ENCODE assay signal across 18 mouse cellular contexts in genomic region chr4:69596992-69597541, GRCm38 (mm10).
A peak's percentile ranks its signal among the peaks of the same experiment; 100 is the strongest.
DNase-seq lines count a peak whose midpoint lies in the region; ATAC-seq and TF ChIP-seq lines count a peak whose summit lies in the region.
"Had no signal": no experiment of that assay in that cellular context is flagged by ENCODE, and none has a peak within 500 bp of the region (broad histone marks: within the 10 kb centered on the region; RNA-seq: fewer than 3 reads in every experiment).

No protein-coding gene starts in this region.

- peak; percentile 35; the same call in 1 of the 2 replicates for ATAC-seq in neural tube, embryonic 11.5 days (ENCODE audit: insufficient read depth, low FRiP score, low TSS enrichment)
- ATAC-seq in neural tube, embryonic 15.5 days (ENCODE audit: low FRiP score): no peak; the same call in 1 of the 2 replicates
- peak; percentile 54 for ATAC-seq in forebrain, embryonic 16.5 days
- peak; percentile 43; the same call in 1 of the 2 replicates for ATAC-seq in hindbrain, postnatal 0 days
- no peak for ATAC-seq in liver, postnatal 0 days
- no peak for ATAC-seq in megakaryocyte, adult 5-6 weeks (ENCODE audit: poor library complexity, severe bottlenecking)

- no peak overlapping the region for H3K4me2 ChIP-seq in neural tube, embryonic 11.5 days (ENCODE audit: low read depth)
- H3K4me2 ChIP-seq in neural tube, embryonic 15.5 days: no peak overlapping the region
- H3K4me2 ChIP-seq in forebrain, embryonic 16.5 days (ENCODE audit: low read length): no peak overlapping the region
- H3K4me2 ChIP-seq in hindbrain, postnatal 0 days (ENCODE audit: low read depth, low read length): no peak overlapping the region
- no peak overlapping the region for H3K4me2 ChIP-seq in liver, postnatal 0 days (ENCODE audit: low read depth, low read length)
- H3K4me2 ChIP-seq: limb, embryonic 15.5 days had no signal

- no peak overlapping the region for H3K4me3 ChIP-seq in neural tube, embryonic 11.5 days (ENCODE audit: low read depth, low read length)
- H3K4me3 ChIP-seq in neural tube, embryonic 15.5 days (replicated peaks): no peak overlapping the region
- H3K4me3 ChIP-seq in forebrain, embryonic 16.5 days (replicated peaks; ENCODE audit: low read length): no peak overlapping the region
- H3K4me3 ChIP-seq in hindbrain, postnatal 0 days (ENCODE audit: low read length): no peak overlapping the region
- no peak overlapping the region for H3K4me3 ChIP-seq in liver, postnatal 0 days (ENCODE audit: low read depth, low read length)
- H3K4me3 ChIP-seq: erythroblast, embryonic 14.5 days; gastrocnemius, adult 2 months; heart, adult 2 months; layer of hippocampus, adult 2 months; limb, embryonic 15.5 days had no signal

- no peaks in the 10 kb centered on the region for H3K27me3 ChIP-seq in neural tube, embryonic 11.5 days (ENCODE audit: control insufficient read depth, insufficient read depth, low read length)
- no peaks in the 10 kb centered on the region for H3K27me3 ChIP-seq in neural tube, embryonic 15.5 days (replicated peaks)
- H3K27me3 ChIP-seq in forebrain, embryonic 16.5 days (replicated peaks; ENCODE audit: control insufficient read depth, insufficient read depth, low read length): no peaks in the 10 kb centered on the region
- H3K27me3 ChIP-seq in hindbrain, postnatal 0 days (ENCODE audit: insufficient read depth, low read length): no peaks in the 10 kb centered on the region
- no peaks in the 10 kb centered on the region for H3K27me3 ChIP-seq in liver, postnatal 0 days (ENCODE audit: insufficient read depth, low read length)
- H3K27me3 ChIP-seq: limb, embryonic 15.5 days had no signal

- H3K9ac ChIP-seq in neural tube, embryonic 11.5 days (ENCODE audit: low read length): no peak overlapping the region
- no peak overlapping the region for H3K9ac ChIP-seq in neural tube, embryonic 15.5 days (replicated peaks)
- H3K9ac ChIP-seq in forebrain, embryonic 16.5 days (replicated peaks; ENCODE audit: low read depth, low read length): no peak overlapping the region
- no peak overlapping the region for H3K9ac ChIP-seq in hindbrain, postnatal 0 days (replicated peaks; ENCODE audit: low read length)
- no peak overlapping the region for H3K9ac ChIP-seq in liver, postnatal 0 days (replicated peaks)
- H3K9ac ChIP-seq: limb, embryonic 15.5 days had no signal

- no peaks in the 10 kb centered on the region for H3K36me3 ChIP-seq in neural tube, embryonic 11.5 days (ENCODE audit: control insufficient read depth, insufficient read depth, low read length)
- H3K36me3 ChIP-seq in neural tube, embryonic 15.5 days: no peaks in the 10 kb centered on the region
- no peaks in the 10 kb centered on the region for H3K36me3 ChIP-seq in forebrain, embryonic 16.5 days (ENCODE audit: control insufficient read depth, insufficient read depth)
- H3K36me3 ChIP-seq in hindbrain, postnatal 0 days (ENCODE audit: insufficient read depth, low read length): no peaks in the 10 kb centered on the region
- H3K36me3 ChIP-seq in liver, postnatal 0 days (replicated peaks; ENCODE audit: insufficient read depth, low read length): no peaks in the 10 kb centered on the region
- H3K36me3 ChIP-seq: limb, embryonic 15.5 days had no signal

- TF ChIP-seq EP300 in liver, postnatal 0 days (IDR thresholded peaks at IDR 0.05; ENCODE audit: low read depth): no peak

- H3K9me3 ChIP-seq in neural tube, embryonic 11.5 days (ENCODE audit: control insufficient read depth, low read length): no peaks in the 10 kb centered on the region
- no peaks in the 10 kb centered on the region for H3K9me3 ChIP-seq in neural tube, embryonic 15.5 days (replicated peaks)
- H3K9me3 ChIP-seq in forebrain, embryonic 16.5 days (ENCODE audit: control insufficient read depth, low read length): no peaks in the 10 kb centered on the region
- no peaks in the 10 kb centered on the region for H3K9me3 ChIP-seq in hindbrain, postnatal 0 days (ENCODE audit: low read length)
- no peaks in the 10 kb centered on the region for H3K9me3 ChIP-seq in liver, postnatal 0 days (ENCODE audit: low read length)
- H3K9me3 ChIP-seq: limb, embryonic 15.5 days had no signal

- TF ChIP-seq CTCF in hindbrain, postnatal 0 days (IDR thresholded peaks at IDR 0.05; ENCODE audit: low read depth): no peak
- TF ChIP-seq CTCF in liver, postnatal 0 days (IDR thresholded peaks at IDR 0.05; ENCODE audit: low read depth): no peak

- H3K4me1 ChIP-seq in neural tube, embryonic 11.5 days (ENCODE audit: control insufficient read depth, insufficient read depth, low read length): no peaks in the 10 kb centered on the region
- H3K4me1 ChIP-seq in neural tube, embryonic 15.5 days: no peaks in the 10 kb centered on the region
- H3K4me1 ChIP-seq in forebrain, embryonic 16.5 days (replicated peaks; ENCODE audit: control insufficient read depth, insufficient read depth, low read length): no peaks in the 10 kb centered on the region; the same call in 1 of the 2 replicates
- H3K4me1 ChIP-seq in hindbrain, postnatal 0 days (ENCODE audit: insufficient read depth, low read length): no peaks in the 10 kb centered on the region
- H3K4me1 ChIP-seq in liver, postnatal 0 days (ENCODE audit: insufficient read depth): no peaks in the 10 kb centered on the region
- H3K4me1 ChIP-seq: limb, embryonic 15.5 days had no signal

- DNase-seq in neural tube, embryonic 11.5 days (ENCODE audit: low spot score): peak; percentile 41
- peak; percentile 26 for DNase-seq in hindbrain, postnatal 0 days (ENCODE audit: low spot score)
- no peak for DNase-seq in liver, postnatal 0 days
- DNase-seq in urinary bladder, postnatal 4 days (ENCODE audit: low spot score in 2 of 2): no peak
- no peak for DNase-seq in cerebellum, adult 9-11 months
- DNase-seq: B cell, adult 2 months; cerebellum, adult 2 months; gastrocnemius, adult 2 months; heart, adult 2 months; heart, postnatal 10 days; lung, adult 18-20 months; lung, postnatal 4 days had no signal

- no peak overlapping the region for H3K27ac ChIP-seq in neural tube, embryonic 11.5 days (ENCODE audit: low read depth, low read length)
- no peak overlapping the region for H3K27ac ChIP-seq in neural tube, embryonic 15.5 days (replicated peaks)
- H3K27ac ChIP-seq in forebrain, embryonic 16.5 days (ENCODE audit: low read length): no peak overlapping the region
- H3K27ac ChIP-seq in hindbrain, postnatal 0 days: no peak overlapping the region; the same call in 1 of the 2 replicates
- no peak overlapping the region for H3K27ac ChIP-seq in liver, postnatal 0 days (ENCODE audit: low read depth)
- H3K27ac ChIP-seq: gastrocnemius, adult 2 months; heart, adult 2 months; layer of hippocampus, adult 2 months; limb, embryonic 15.5 days had no signal

- 54% methylated on average over 6 of the region's 6 CpGs for WGBS in neural tube, embryonic 11.5 days
- 34% methylated on average over 6 of the region's 6 CpGs for WGBS in neural tube, embryonic 15.5 days
- 18% methylated on average over 6 of the region's 6 CpGs for WGBS in forebrain, embryonic 16.5 days
- 33% methylated on average over 6 of the region's 6 CpGs for WGBS in hindbrain, postnatal 0 days
- 57% methylated on average over 6 of the region's 6 CpGs for WGBS in liver, postnatal 0 days (ENCODE audit: insufficient replicate concordance)

Comparison
In these comparisons a context has a peak if more than half of its experiments do, and no peak if none do; other contexts are left out.
1. ATAC-seq: peak in neural tube, embryonic 11.5 days (single experiment), forebrain, embryonic 16.5 days (single experiment) and hindbrain, postnatal 0 days (single experiment); none in neural tube, embryonic 15.5 days (single experiment), liver, postnatal 0 days (single experiment) and megakaryocyte, adult 5-6 weeks (single experiment).
2. DNase-seq: peak in neural tube, embryonic 11.5 days (single experiment) and hindbrain, postnatal 0 days (single experiment); none in liver, postnatal 0 days (single experiment), urinary bladder, postnatal 4 days (0 of 2) and cerebellum, adult 9-11 months (single experiment).